Mouse (Mus musculus) kidney, adult 2 months (tissue): ENCODE measurements around the gene Mink1. TPM values are rescaled to one million over a fixed set of nuclear protein-coding genes. Genes with fewer than 3 reads are reported as not detected.
A peak's percentile ranks its signal among the peaks of the same experiment; 100 is the strongest.

Experiments
- DNase-seq: peaks from one replicate; pipeline ENCODE4 v3.0.0; 2021
- H3K27ac ChIP-seq: fragments of 200-500 bp; 2 replicates; pipeline ENCODE4 v1.5.1; 2012; ENCODE audit warnings: low read depth, low read length, control low read depth, inconsistent platforms; ENCODE audit not compliant: insufficient read depth
- H3K27me3 ChIP-seq: fragments of 200-500 bp; replicated peaks from 2 replicates; pipeline ENCODE4 v1.6.1; 2012; ENCODE audit warnings: mild to moderate bottlenecking, moderate library complexity, low read length, inconsistent platforms; ENCODE audit not compliant: control insufficient read depth, insufficient read depth
- H3K36me3 ChIP-seq: fragments of 200-500 bp; 2 replicates; pipeline ENCODE4 v1.6.1; 2012; ENCODE audit warnings: mild to moderate bottlenecking, moderate library complexity, low read length, inconsistent platforms; ENCODE audit not compliant: control insufficient read depth, insufficient read depth
- H3K4me1 ChIP-seq: fragments of 200-500 bp; 2 replicates; pipeline ENCODE4 v1.6.1; 2011; ENCODE audit warnings: low read length; ENCODE audit not compliant: control insufficient read depth, insufficient read depth
- H3K4me3 ChIP-seq: fragments of 200-500 bp; 2 replicates; pipeline ENCODE4 v1.5.1; 2011; ENCODE audit warnings: mild to moderate bottlenecking, low read depth, low read length, control low read depth; ENCODE audit not compliant: insufficient read depth
- CTCF ChIP-seq: fragments of 200-500 bp; conservative IDR thresholded peaks from 2 replicates; pipeline ENCODE4 v1.5.1; 2011; ENCODE audit warnings: low read depth, mild to moderate bottlenecking, control low read depth, low read length, moderate library complexity, mixed read lengths; ENCODE audit not compliant: insufficient read depth, insufficient read length
- POLR2A ChIP-seq: fragments of 200-500 bp; IDR thresholded peaks from one replicate; pipeline ENCODE4 v1.6.1; 2011; ENCODE audit warnings: low read depth, low read length, control low read depth
- WGBS: fragments of 180-500 bp; shearing (Covaris S2); methylation state at CpG from one replicate; pipeline ENCODE4 v1.1.7; 2018; 5-methylcytosine and 5-hydroxymethylcytosine counted together
- polyA plus RNA-seq: library from polyadenylated mRNA; depleted of rRNA; stranded (reverse); fragments of >200 nt; gene quantifications from 2 replicates; pipeline ENCODE4 v1.2.3, GENCODE M21; 2012

Gene Mink1
- polyA plus RNA-seq, 1 experiment, result 73.1 TPM

GRCm38 (mm10) chr11:70621972-70622814 is 59.5 kb downstream of the Mink1 start:
- Histone ChIP-seq H3K36me3 (no peaks in the 10 kb centered on the region), H3K4me1 (peaks cover 4% of the 10 kb centered on the region; the same call in 1 of the 2 replicates), H3K27ac (no peak overlapping the region), H3K4me3 (no peak overlapping the region), H3K27me3 (no peaks in the 10 kb centered on the region)
- DNase-seq, result peak; percentile 52
- WGBS, result 49% methylated on average over 7 of the region's 7 CpGs
- TF ChIP-seq CTCF (no peak), POLR2A (no peak)

- TF ChIP-seq POLR2A, result no peak
- TF ChIP-seq CTCF, result peak; percentile 50
- H3K4me3 ChIP-seq, result no peak overlapping the region
- 80% methylated on average over 10 of the region's 10 CpGs for WGBS
- peaks cover 4% of the 10 kb centered on the region; the same call in 1 of the 2 replicates for H3K4me1 ChIP-seq
- DNase-seq, result no peak
- H3K36me3 ChIP-seq, result no peaks in the 10 kb centered on the region
- H3K27me3 ChIP-seq, result no peaks in the 10 kb centered on the region
- no peak overlapping the region for H3K27ac ChIP-seq
Measured at GRCm38 (mm10) chr11:70623053-70623742, 60.5 kb downstream of the Mink1 start.

GRCm38 (mm10) chr11:70625473-70625872 is 62.8 kb downstream of the Mink1 start:
- peak; percentile 69 for TF ChIP-seq CTCF
- TF ChIP-seq POLR2A, result no peak
- Histone ChIP-seq H3K27me3 (no peaks in the 10 kb centered on the region), H3K36me3 (no peaks in the 10 kb centered on the region), H3K27ac (no peak overlapping the region), H3K4me1 (peaks cover 6% of the 10 kb centered on the region; the same call in 1 of the 2 replicates), H3K4me3 (no peak overlapping the region)
- DNase-seq, result peak; percentile 45
- WGBS, result 50% methylated on average over 4 of the region's 4 CpGs

GRCm38 (mm10) chr11:70626877-70627276 is 64.2 kb downstream of the Mink1 start:
- peaks cover 11% of the 10 kb centered on the region; the same call in 1 of the 2 replicates for H3K4me1 ChIP-seq
- H3K36me3 ChIP-seq, result no peaks in the 10 kb centered on the region
- H3K4me3 ChIP-seq, result no peak overlapping the region
- 42% methylated on average over 4 of the region's 4 CpGs for WGBS
- H3K27ac ChIP-seq, result peak overlapping the region; percentile 80
- DNase-seq, result peak; percentile 78
- H3K27me3 ChIP-seq, result no peaks in the 10 kb centered on the region
- no peak for TF ChIP-seq POLR2A
- TF ChIP-seq CTCF, result no peak

- Histone ChIP-seq H3K27me3 (no peaks in the 10 kb centered on the region), H3K36me3 (no peaks in the 10 kb centered on the region), H3K4me1 (peaks cover 11% of the 10 kb centered on the region; the same call in 1 of the 2 replicates), H3K27ac (no peak overlapping the region), H3K4me3 (no peak overlapping the region)
- WGBS, result 59% methylated on average over 2 of the region's 2 CpGs
- TF ChIP-seq CTCF (no peak), POLR2A (no peak)
- DNase-seq, result no peak
Measured at GRCm38 (mm10) chr11:70628431-70628830, 65.8 kb downstream of the Mink1 start.

- peak overlapping the region; percentile 66 for H3K27ac ChIP-seq
- TF ChIP-seq POLR2A, result no peak
- TF ChIP-seq CTCF, result 0 out of 2 replicates have a peak, but pooled peaks have one; percentile 16
Measured at GRCm38 (mm10) chr11:70629557-70629956, 66.9 kb downstream of the Mink1 start.

GRCm38 (mm10) chr11:70630129-70630528 is 67.4 kb downstream of the Mink1 start:
- peak overlapping the region; percentile 98 for H3K27ac ChIP-seq
- peaks cover 11% of the 10 kb centered on the region; the same call in 1 of the 2 replicates for H3K4me1 ChIP-seq
- H3K27me3 ChIP-seq, result no peaks in the 10 kb centered on the region
- DNase-seq, result peak; percentile 88
- H3K36me3 ChIP-seq, result no peaks in the 10 kb centered on the region
- no peak overlapping the region for H3K4me3 ChIP-seq
- 58% methylated on average over 7 of the region's 7 CpGs for WGBS
- TF ChIP-seq CTCF (no peak), POLR2A (no peak)

More at GRCm38 (mm10) chr11:70629557-70629956, 66.9 kb downstream of the Mink1 start:
- Histone ChIP-seq H3K36me3 (no peaks in the 10 kb centered on the region), H3K4me3 (no peak overlapping the region), H3K4me1 (peaks cover 11% of the 10 kb centered on the region; the same call in 1 of the 2 replicates), H3K27me3 (no peaks in the 10 kb centered on the region)
- no peak for DNase-seq
- WGBS, result 45% methylated on average over 5 of the region's 5 CpGs
